Mouse (Mus musculus): ENCODE data around the gene Ccdc91.

GRCm38 (mm10) chr6:147426927-147427487, 48.6 kb upstream of the Ccdc91 start:
- no peak for TF ChIP-seq GATA1 (IDR thresholded peaks at IDR 0.05; ENCODE audit: borderline replicate concordance, low read length)
- no peak for TF ChIP-seq FLI1 (IDR thresholded peaks at IDR 0.05; ENCODE audit: low read length)

All from megakaryocyte, embryonic 14.5 days (primary cell).